In the genomic region with DNA sequence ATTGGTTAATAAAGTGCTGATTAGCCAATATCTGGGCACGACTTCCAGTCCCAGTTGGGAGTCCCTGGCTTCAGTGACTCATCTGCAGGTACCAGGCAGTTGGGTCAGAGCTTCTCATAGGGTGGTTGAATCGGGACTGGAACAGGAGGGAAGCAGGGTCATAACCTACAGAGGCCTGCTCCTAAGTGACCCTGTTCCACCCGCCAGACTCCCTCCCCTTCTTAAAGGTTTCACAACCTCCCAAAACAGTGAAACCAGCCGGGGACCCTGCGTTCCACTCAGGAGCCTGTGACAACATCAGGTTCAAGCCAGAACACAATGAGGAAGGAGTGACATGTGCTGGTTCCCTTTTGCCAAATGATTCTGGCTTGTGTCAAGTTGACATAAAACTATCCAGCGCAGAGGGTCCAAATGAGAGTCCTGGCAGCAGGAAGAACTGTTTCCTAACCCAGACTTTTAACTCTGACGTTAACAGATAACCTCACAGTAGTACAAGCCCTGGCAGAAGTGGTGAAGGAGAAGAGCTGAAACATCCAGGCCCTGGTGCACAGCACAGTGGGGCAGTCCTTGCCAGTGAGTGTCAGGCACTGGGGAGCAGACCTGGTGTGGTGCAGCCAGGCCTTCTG, we compare ENCODE assay signal across 28 mouse cellular contexts.
A peak's percentile ranks its signal among the peaks of the same experiment; 100 is the strongest.
DNase-seq lines count a peak whose midpoint lies in the region; ATAC-seq and TF ChIP-seq lines count a peak whose summit lies in the region.
"Had no signal": no experiment of that assay in that cellular context is flagged by ENCODE, and none has a peak within 500 bp of the region (broad histone marks: within the 10 kb centered on the region; RNA-seq: fewer than 3 reads in every experiment).

No protein-coding gene starts in this region.

- in situ Hi-C loops in ES-E14 (cut with MboI; ENCODE audit: low sequenced_read_pairs in 2 of 2, unreplicated experiment in 2 of 2) (no loop called here), Patski (cut with MboI; ENCODE audit: low pct_unique_long_range_greater_than_20kb) (no loop called here)

- no peak overlapping the region for H3K4me2 ChIP-seq in heart, postnatal 0 days (ENCODE audit: low read depth, low read length)
- H3K4me2 ChIP-seq in heart, embryonic 12.5 days = no peak overlapping the region
- no peak overlapping the region for H3K4me2 ChIP-seq in hindbrain, embryonic 14.5 days (replicated peaks)
- H3K4me2 ChIP-seq: embryonic facial prominence, embryonic 15.5 days; forebrain, embryonic 12.5 days; hindbrain, embryonic 13.5 days; limb, embryonic 13.5 days; lung, embryonic 14.5 days; midbrain, embryonic 11.5 days had no signal

- DNase-seq in gastrocnemius, postnatal 25 days = peak; percentile 6
- DNase-seq in gastrocnemius, postnatal 4 days (ENCODE audit: low spot score in 2 of 2) = no peak
- no peak for DNase-seq in heart, postnatal 0 days (ENCODE audit: low spot score)
- DNase-seq in ES-E14 (ENCODE audit: low read depth, low spot score) (no peak), Patski (ENCODE audit: low read depth, low spot score) (no peak)
- DNase-seq in hindbrain, embryonic 14.5 days (ENCODE audit: low spot score) = no peak
- DNase-seq: cerebellum, adult 8-10 months; cerebellum, postnatal 25 days; gastrocnemius, postnatal 36 days; heart, postnatal 4 days; kidney, adult 9 months; kidney, postnatal 10 days; layer of hippocampus, adult 9-11 months; lung, embryonic 14.5 days; right cerebral cortex, postnatal 4 days; thymus, adult 2 months; thymus, postnatal 36 days had no signal

- CTCF ChIA-PET in Patski (lab: Charles Lee) = no interaction called here

- no peak for TF ChIP-seq EP300 in heart, postnatal 0 days (IDR thresholded peaks at IDR 0.05; ENCODE audit: low read depth)

- WGBS in heart, postnatal 0 days = 58% methylated on average over 7 of the region's 7 CpGs
- 46% methylated on average over 7 of the region's 7 CpGs for WGBS in heart, embryonic 12.5 days
- 79% methylated on average over 7 of the region's 7 CpGs for WGBS in hindbrain, embryonic 14.5 days

- no peak for TF ChIP-seq CTCF in heart, postnatal 0 days (IDR thresholded peaks at IDR 0.05; ENCODE audit: low read depth)
- no peak for TF ChIP-seq CTCF in Patski (IDR thresholded peaks at IDR 0.05)

- no peak overlapping the region for H3K27ac ChIP-seq in heart, postnatal 0 days (ENCODE audit: low read depth)
- H3K27ac ChIP-seq in heart, embryonic 12.5 days (ENCODE audit: poor library complexity, severe bottlenecking) = no peak overlapping the region
- no peak overlapping the region for H3K27ac ChIP-seq in ES-E14 (ENCODE audit: insufficient read depth, low read depth, low read length, poor library complexity, severe bottlenecking)
- H3K27ac ChIP-seq in hindbrain, embryonic 14.5 days = no peak overlapping the region
- H3K27ac ChIP-seq: embryonic facial prominence, embryonic 10.5 days; embryonic facial prominence, embryonic 15.5 days; forebrain, embryonic 12.5 days; hindbrain, embryonic 13.5 days; limb, embryonic 13.5 days; liver, embryonic 14.5 days had no signal

- POLR2A ChIA-PET in Patski (lab: Charles Lee) = no interaction called here

- H3K4me1 ChIP-seq in heart, postnatal 0 days (ENCODE audit: control insufficient read depth, insufficient read depth) = no peaks in the 10 kb centered on the region
- no peaks in the 10 kb centered on the region for H3K4me1 ChIP-seq in heart, embryonic 12.5 days (replicated peaks)
- no peaks in the 10 kb centered on the region for H3K4me1 ChIP-seq in ES-E14 (ENCODE audit: control insufficient read depth in 2 of 2, insufficient read depth in 2 of 2, low read length in 2 of 2, poor library complexity in 1 of 2)
- no peaks in the 10 kb centered on the region for H3K4me1 ChIP-seq in hindbrain, embryonic 14.5 days (replicated peaks; ENCODE audit: control insufficient read depth, insufficient read depth, low read length)
- H3K4me1 ChIP-seq: embryonic facial prominence, embryonic 10.5 days; embryonic facial prominence, embryonic 15.5 days; forebrain, embryonic 12.5 days; hindbrain, embryonic 13.5 days; limb, embryonic 13.5 days had no signal

- H3K9me3 ChIP-seq in heart, postnatal 0 days (replicated peaks; ENCODE audit: control insufficient read depth, low read length) = no peaks in the 10 kb centered on the region
- no peaks in the 10 kb centered on the region for H3K9me3 ChIP-seq in heart, embryonic 12.5 days (replicated peaks)
- H3K9me3 ChIP-seq in ES-E14 (ENCODE audit: control insufficient read depth, insufficient read depth, low read depth, low read length) = no peaks in the 10 kb centered on the region
- no peaks in the 10 kb centered on the region for H3K9me3 ChIP-seq in hindbrain, embryonic 14.5 days (ENCODE audit: control insufficient read depth, low read length)
- H3K9me3 ChIP-seq: embryonic facial prominence, embryonic 15.5 days; hindbrain, embryonic 13.5 days; limb, embryonic 13.5 days had no signal

- H3K36me3 ChIP-seq in heart, postnatal 0 days (replicated peaks; ENCODE audit: control insufficient read depth, insufficient read depth, low read length) = no peaks in the 10 kb centered on the region
- no peaks in the 10 kb centered on the region for H3K36me3 ChIP-seq in heart, embryonic 12.5 days
- no peaks in the 10 kb centered on the region for H3K36me3 ChIP-seq in ES-E14 (ENCODE audit: control insufficient read depth, insufficient read depth, low read length, poor library complexity, severe bottlenecking)
- no peaks in the 10 kb centered on the region for H3K36me3 ChIP-seq in hindbrain, embryonic 14.5 days (replicated peaks; ENCODE audit: control insufficient read depth, insufficient read depth)
- H3K36me3 ChIP-seq: embryonic facial prominence, embryonic 10.5 days; embryonic facial prominence, embryonic 15.5 days; forebrain, embryonic 12.5 days; hindbrain, embryonic 13.5 days; limb, embryonic 13.5 days had no signal

- no peak overlapping the region for H3K4me3 ChIP-seq in heart, postnatal 0 days (ENCODE audit: low read depth, low read length)
- no peak overlapping the region for H3K4me3 ChIP-seq in heart, embryonic 12.5 days
- H3K4me3 ChIP-seq in ES-E14 (ENCODE audit: insufficient read depth in 1 of 2, low read depth in 1 of 2, low read length in 2 of 2, poor library complexity in 1 of 2, severe bottlenecking in 1 of 2) = no peak overlapping the region
- no peak overlapping the region for H3K4me3 ChIP-seq in hindbrain, embryonic 14.5 days (replicated peaks; ENCODE audit: low read length)
- H3K4me3 ChIP-seq: embryonic facial prominence, embryonic 10.5 days; embryonic facial prominence, embryonic 15.5 days; forebrain, embryonic 12.5 days; hindbrain, embryonic 13.5 days; limb, embryonic 13.5 days had no signal

- peak; percentile 27; the same call in 1 of the 2 replicates for ATAC-seq in heart, postnatal 0 days (ENCODE audit: insufficient read depth, low read depth)
- ATAC-seq in heart, embryonic 12.5 days (ENCODE audit: insufficient number of reproducible peaks, low FRiP score) = no peak
- peak; percentile 35 for ATAC-seq in Patski
- no peak for ATAC-seq in hindbrain, embryonic 14.5 days (ENCODE audit: low FRiP score)
- ATAC-seq: CD4-positive, CD25-positive, alpha-beta regulatory T cell, adult 4 months; intestine, postnatal 0 days; midbrain, embryonic 16.5 days had no signal

- H3K9ac ChIP-seq in heart, postnatal 0 days (replicated peaks; ENCODE audit: low read depth, low read length) = no peak overlapping the region
- no peak overlapping the region for H3K9ac ChIP-seq in heart, embryonic 12.5 days
- H3K9ac ChIP-seq in ES-E14 (ENCODE audit: insufficient read depth, low read depth, low read length, poor library complexity, severe bottlenecking) = no peak overlapping the region
- no peak overlapping the region for H3K9ac ChIP-seq in hindbrain, embryonic 14.5 days
- H3K9ac ChIP-seq: embryonic facial prominence, embryonic 15.5 days; forebrain, embryonic 12.5 days; hindbrain, embryonic 13.5 days; limb, embryonic 13.5 days; liver, embryonic 14.5 days; lung, embryonic 14.5 days had no signal

- no peaks in the 10 kb centered on the region for H3K27me3 ChIP-seq in heart, postnatal 0 days (ENCODE audit: control insufficient read depth, insufficient read depth, low read length)
- no peaks in the 10 kb centered on the region for H3K27me3 ChIP-seq in heart, embryonic 12.5 days (replicated peaks)
- H3K27me3 ChIP-seq in Patski = no peaks in the 10 kb centered on the region
- H3K27me3 ChIP-seq in hindbrain, embryonic 14.5 days (ENCODE audit: control insufficient read depth, insufficient read depth, low read length) = no peaks in the 10 kb centered on the region
- H3K27me3 ChIP-seq: embryonic facial prominence, embryonic 15.5 days; forebrain, embryonic 12.5 days; hindbrain, embryonic 13.5 days; limb, embryonic 13.5 days had no signal

TF ChIP-seq in ES-E14, 5 proteins besides CTCF, POLR2A, EP300 and RAD21:
- TF ChIP-seq HCFC1 (IDR thresholded peaks at IDR 0.05; ENCODE audit: borderline replicate concordance, insufficient read depth, low read length) = no peak
- TF ChIP-seq MAFK (IDR thresholded peaks at IDR 0.05; ENCODE audit: insufficient read depth, low read depth, low read length) = peak; percentile 51; the same call in 1 of the 2 replicates
- TF ChIP-seq ZC3H11A (IDR thresholded peaks at IDR 0.05; ENCODE audit: borderline replicate concordance, low read depth, low read length) = no peak
- TF ChIP-seq ZNF384 (IDR thresholded peaks at IDR 0.05; ENCODE audit: low read depth, low read length) = no peak
- TF ChIP-seq CHD2 (IDR thresholded peaks at IDR 0.05; ENCODE audit: low read depth, low read length) = no peak

Comparison
In these comparisons a context has a peak if more than half of its experiments do, and no peak if none do; other contexts are left out.
1. ATAC-seq: peak in heart, postnatal 0 days (single experiment) and Patski (single experiment); none in heart, embryonic 12.5 days (single experiment) and hindbrain, embryonic 14.5 days (single experiment).